Mouse (Mus musculus) CD4-positive, CD25-positive, alpha-beta regulatory T cell, adult 4 months (primary cell): ENCODE data around the gene Ak1. TPM values are rescaled to one million over a fixed set of nuclear protein-coding genes. Genes with fewer than 3 reads are reported as not detected.

ENCODE experiments used
- polyA plus RNA-seq, 2 experiments: library from polyadenylated mRNA; unstranded; fragments of 100-300 nt; shearing (Covaris generic); gene quantifications; one replicate each; pipeline ENCODE4 v1.2.1; 2017

The Ak1 gene
- polyA plus RNA-seq, 2 experiments from 2014 or later, result not detected

Other genes with a start within 250 kb of the Ak1 start
- gene 1110008P14Rik, start 239.8 kb upstream of the Ak1 start, polyA plus RNA-seq, result 10 to 100 TPM; 46.6 to 52.9 TPM
- gene Lcn2, start 233.5 kb upstream of the Ak1 start, polyA plus RNA-seq, result not detected
- under 1 TPM; 0.34 to 0.50 TPM for gene Ptges2, start 225.9 kb upstream of the Ak1 start, polyA plus RNA-seq
- 1 to 10 TPM; 5.5 to 7.1 TPM for gene Naif1, start 171.3 kb upstream of the Ak1 start, polyA plus RNA-seq
- gene Slc25a25, start 170.3 kb upstream of the Ak1 start, polyA plus RNA-seq, result 1 to 10 TPM; 4.7 to 6.7 TPM
- 10 to 100 TPM; 50.6 to 55.5 TPM for gene Fam102a, start 86.4 kb upstream of the Ak1 start, polyA plus RNA-seq
- gene Dpm2, start 50.9 kb upstream of the Ak1 start, polyA plus RNA-seq, result 100 to 1,000 TPM; 131 to 166 TPM
- gene Pip5kl1, start 47.0 kb upstream of the Ak1 start, polyA plus RNA-seq, result not detected
- not detected for gene 9430097D07Rik, start 46.1 kb upstream of the Ak1 start, polyA plus RNA-seq
- gene St6galnac4, start 34.7 kb upstream of the Ak1 start, polyA plus RNA-seq, result 10 to 100 TPM; 25.2 to 38.6 TPM
- gene St6galnac6, start 22.0 kb upstream of the Ak1 start, polyA plus RNA-seq, result 1 to 10 TPM; 3.1 to 4.7 TPM
- not detected for gene Eng, start 24.8 kb downstream of the Ak1 start, polyA plus RNA-seq
- gene Fpgs, start 82.4 kb downstream of the Ak1 start, polyA plus RNA-seq, result 10 to 100 TPM in 1 of 2 experiments, 1 to 10 TPM in 1; 9.4 to 12.5 TPM
- gene Cdk9, start 91.3 kb downstream of the Ak1 start, polyA plus RNA-seq, result 10 to 100 TPM; 16.3 to 22.9 TPM
- gene Sh2d3c, start 99.3 kb downstream of the Ak1 start, polyA plus RNA-seq, result 10 to 100 TPM; 54.0 to 90.6 TPM
- under 1 TPM in 1 of 2 experiments, not detected in 1; 0.58 TPM for gene 6330409D20Rik, start 119.3 kb downstream of the Ak1 start, polyA plus RNA-seq
- gene Tor2a, start 135.5 kb downstream of the Ak1 start, polyA plus RNA-seq, result 10 to 100 TPM; 64.5 to 84.5 TPM
- gene Ttc16, start 153.9 kb downstream of the Ak1 start, polyA plus RNA-seq, result 1 to 10 TPM; 1.4 to 1.6 TPM
- gene Ptrh1, start 154.0 kb downstream of the Ak1 start, polyA plus RNA-seq, result 1 to 10 TPM; 2.9 to 3.8 TPM
- 1 to 10 TPM; 1.5 to 2.4 TPM for gene Cfap157, start 162.7 kb downstream of the Ak1 start, polyA plus RNA-seq
- gene Stxbp1, start 225.5 kb downstream of the Ak1 start, polyA plus RNA-seq, result 1 to 10 TPM; 4.2 to 4.7 TPM